Mouse (Mus musculus) cortical plate, adult 2 months (tissue): ENCODE data around the gene Olfr111. TPM values are rescaled to one million over a fixed set of nuclear protein-coding genes. Genes with fewer than 3 reads are reported as not detected.
"Not testable (repeated sequence)": the region's sequence is repeated elsewhere in the genome, so short reads cannot be mapped to it uniquely, and the experiment has no call there.

Experiments
- H3K27ac ChIP-seq: fragments of 200-500 bp; 2 replicates; pipeline ENCODE4 v1.5.1; 2012; ENCODE audit warnings: low read length, control low read depth, inconsistent platforms; ENCODE audit not compliant: insufficient read depth
- H3K4me1 ChIP-seq: fragments of 200-500 bp; 2 replicates; pipeline ENCODE4 v1.6.1; 2011; ENCODE audit warnings: low read length; ENCODE audit not compliant: control insufficient read depth, insufficient read depth
- H3K4me3 ChIP-seq: fragments of 200-500 bp; 2 replicates; pipeline ENCODE4 v1.5.1; 2011; ENCODE audit warnings: mild to moderate bottlenecking, low read length, control low read depth; ENCODE audit not compliant: insufficient read depth
- CTCF ChIP-seq: fragments of 200-500 bp; IDR thresholded peaks from 2 replicates; pipeline ENCODE4 v1.5.1; 2011; ENCODE audit warnings: mild to moderate bottlenecking, control low read depth, low read length; ENCODE audit not compliant: insufficient read depth; ENCODE audit errors: extremely low read depth
- POLR2A ChIP-seq: fragments of 200-500 bp; IDR thresholded peaks from 2 replicates; pipeline ENCODE4 v1.6.1; 2011; ENCODE audit warnings: mild to moderate bottlenecking, low read length, control low read depth; ENCODE audit not compliant: insufficient read depth; ENCODE audit errors: extremely low read depth
- polyA plus RNA-seq: library from polyadenylated mRNA; depleted of rRNA; stranded (reverse); fragments of >200 nt; gene quantifications from 2 replicates; pipeline ENCODE4 v1.2.3, GENCODE M21; 2012; rRNA removed

Gene Olfr111
- 0.15 and 0.42 TPM in 2 replicates for polyA plus RNA-seq

DNA sequence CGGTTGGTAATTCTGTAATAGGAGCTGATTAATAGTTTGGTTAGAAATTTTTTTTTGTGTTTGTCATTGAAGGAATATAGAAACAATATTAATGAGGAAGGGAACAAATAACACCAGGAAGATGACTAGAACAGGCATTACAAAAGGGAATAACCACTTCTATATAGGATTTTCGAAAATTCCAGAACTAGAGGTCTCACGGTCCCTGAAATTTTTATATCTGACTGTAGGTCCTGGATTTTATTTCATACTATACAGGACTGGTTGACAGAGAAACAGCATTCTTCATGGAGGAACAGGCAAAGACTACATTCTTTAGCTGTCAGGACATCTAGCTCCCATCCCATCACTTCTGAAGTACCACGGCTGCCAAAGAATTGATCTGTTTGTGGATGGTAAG is at the start of gene Olfr111:
Olfr111 (plus strand) TSS at position 301 of the 400 bp plus-strand sequence.
- no peaks in the 10 kb centered on the region for H3K4me1 ChIP-seq
- H3K4me3 ChIP-seq: no peak within 1 kb of the TSS
- no peak for TF ChIP-seq POLR2A
- TF ChIP-seq CTCF: no peak
- no peak within 1 kb of the TSS for H3K27ac ChIP-seq

- Histone ChIP-seq H3K4me3 (no peak within 1 kb of the TSS), H3K4me1 (no peaks in the 10 kb centered on the region), H3K27ac (no peak within 1 kb of the TSS)
- TF ChIP-seq POLR2A (no peak), CTCF (no peak)
Measured at GRCm38 (mm10) chr17:37458616-37459015, 49.2 kb upstream of the Olfr111 start, which contains the start of gene Olfr109. Olfr109 (plus strand) TSS chr17:37458916.

DNA sequence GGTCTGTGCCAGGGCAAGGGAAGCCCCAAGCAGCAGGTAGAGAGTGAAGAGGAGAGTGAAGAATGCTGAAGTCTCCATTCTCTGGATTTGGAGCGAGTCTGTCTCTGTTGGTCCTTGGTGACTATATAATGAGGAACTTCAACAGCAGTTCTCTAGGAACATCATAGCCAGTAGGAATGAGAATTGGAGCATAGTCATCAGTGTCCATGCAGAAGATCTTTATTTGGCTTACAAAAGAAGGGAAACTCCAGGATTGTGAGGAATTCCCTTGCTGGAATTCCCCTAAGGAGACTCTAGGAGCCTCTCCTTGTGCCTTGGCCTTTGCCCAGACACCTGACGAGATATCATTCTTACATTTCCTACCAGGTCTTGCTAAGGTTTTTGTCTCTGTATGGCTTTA is 24.4 kb upstream of the Olfr111 start, which contains the start of gene H2-M2:
H2-M2 (minus strand) TSS at position 101 of the 400 bp plus-strand sequence.
- TF ChIP-seq CTCF: no peak
- TF ChIP-seq POLR2A: no peak
- H3K4me3 ChIP-seq: no peak within 1 kb of the TSS

DNA sequence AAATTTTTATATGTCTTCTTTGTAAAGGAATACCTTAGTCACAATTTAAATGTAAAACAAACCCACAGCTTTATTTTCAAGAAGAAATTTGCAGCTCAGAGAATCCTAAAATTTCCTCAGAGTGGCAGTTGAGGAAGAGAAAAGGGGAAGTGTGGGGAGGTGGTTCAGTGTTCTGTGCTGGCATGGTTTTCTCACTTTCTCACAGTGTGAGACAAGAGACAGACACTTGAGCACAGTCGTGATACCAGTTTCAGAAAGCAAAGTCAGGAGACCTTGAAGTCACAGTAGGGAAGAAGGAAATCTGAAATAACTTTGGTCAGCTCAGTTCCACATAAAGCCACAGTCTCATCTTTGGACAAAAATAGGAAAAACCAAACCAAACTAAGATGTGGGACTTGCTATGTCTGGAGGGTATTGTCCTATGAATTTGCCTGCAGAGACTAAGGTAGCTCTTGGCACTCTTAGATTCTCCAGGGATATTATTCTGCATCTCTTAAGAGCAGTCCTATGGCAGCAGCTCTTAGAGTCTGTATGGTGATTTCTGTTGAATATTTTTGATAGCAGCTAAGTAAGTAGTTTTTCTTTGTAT is 15.8 kb upstream of the Olfr111 start, which contains the start of gene Olfr110:
Olfr110 (plus strand) TSS at position 539 of the 589 bp plus-strand sequence.
- no peaks in the 10 kb centered on the region for H3K4me1 ChIP-seq
- H3K27ac ChIP-seq: no peak within 1 kb of the TSS
- H3K4me3 ChIP-seq: no peak within 1 kb of the TSS
- TF ChIP-seq POLR2A: no peak
- no peak for TF ChIP-seq CTCF

More for the DNA sequence above, 24.4 kb upstream of the Olfr111 start, which contains the start of gene H2-M2:
- Histone ChIP-seq H3K4me1 (no peaks in the 10 kb centered on the region), H3K27ac (no peak within 1 kb of the TSS)

- H3K27ac ChIP-seq, H3K4me3 ChIP-seq, H3K4me1 ChIP-seq: not testable (repeated sequence)
Measured at GRCm38 (mm10) chr17:37524612-37525011, 16.8 kb downstream of the Olfr111 start.

GRCm38 (mm10) chr17:37525427-37525826 is 17.6 kb downstream of the Olfr111 start:
- H3K4me3 ChIP-seq, H3K4me1 ChIP-seq, H3K27ac ChIP-seq: not testable (repeated sequence)

DNA sequence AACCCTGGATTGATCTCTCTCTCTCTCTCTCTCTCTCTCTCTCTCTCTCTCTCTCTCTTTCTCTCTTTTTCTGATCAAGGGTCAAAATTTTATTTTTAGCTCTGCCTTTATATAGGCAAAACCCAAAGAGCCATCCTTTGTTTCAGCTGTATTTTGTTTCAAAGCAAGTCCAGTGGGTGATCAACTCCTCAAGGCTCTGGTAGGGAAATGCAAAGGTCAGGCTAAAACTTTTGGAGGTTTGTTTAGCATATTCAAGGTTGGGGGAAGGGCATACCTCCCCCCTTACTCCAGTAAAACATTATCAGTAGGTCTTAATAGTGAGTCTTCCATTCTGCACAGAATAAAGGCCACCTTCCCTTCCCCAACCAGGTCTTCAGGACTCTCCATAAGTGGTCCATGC is 27.3 kb downstream of the Olfr111 start:
- Histone ChIP-seq H3K27ac (no peak overlapping the region), H3K4me1 (no peaks in the 10 kb centered on the region), H3K4me3 (no peak overlapping the region)
- no peak for TF ChIP-seq POLR2A
- no peak for TF ChIP-seq CTCF

GRCm38 (mm10) chr17:37538416-37538815 is 30.6 kb downstream of the Olfr111 start:
- H3K27ac ChIP-seq, H3K4me1 ChIP-seq, H3K4me3 ChIP-seq: not testable (repeated sequence)

GRCm38 (mm10) chr17:37541454-37542119 is 33.8 kb downstream of the Olfr111 start:
- H3K4me3 ChIP-seq: no peak overlapping the region
- no peak for TF ChIP-seq CTCF
- no peak for TF ChIP-seq POLR2A
- no peak overlapping the region for H3K27ac ChIP-seq
- no peaks in the 10 kb centered on the region for H3K4me1 ChIP-seq

DNA sequence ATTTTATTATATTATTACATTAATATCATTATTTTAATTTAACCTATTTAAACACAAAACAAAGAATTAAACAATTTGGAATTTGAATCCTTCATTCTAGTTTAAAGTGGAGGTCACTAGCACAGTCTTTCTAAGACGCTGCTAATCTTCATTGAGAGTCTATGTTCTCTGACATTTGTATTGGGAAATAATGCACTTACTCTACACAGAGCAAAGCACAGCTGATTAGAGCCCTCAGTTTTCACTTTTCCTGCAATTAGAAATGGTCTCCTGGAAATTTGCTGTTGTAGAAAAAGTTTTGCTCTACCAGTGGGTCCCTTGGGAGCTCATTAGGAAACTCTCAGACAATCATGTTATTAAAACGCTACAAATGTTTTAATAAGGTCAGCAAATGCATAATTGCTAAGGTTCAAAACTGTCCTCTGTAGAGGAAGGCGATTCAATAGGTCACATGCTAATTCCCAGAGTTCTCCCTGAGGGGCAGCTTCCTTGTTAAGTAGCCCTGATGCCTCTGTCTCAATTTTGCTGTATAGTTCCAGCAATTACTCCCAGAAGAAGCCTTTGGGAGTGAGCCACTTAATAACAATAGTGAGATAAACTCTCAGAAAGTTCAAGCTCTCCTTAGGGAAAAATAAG is 36.1 kb downstream of the Olfr111 start:
- TF ChIP-seq POLR2A: no peak
- TF ChIP-seq CTCF: no peak
- H3K4me3 ChIP-seq: no peak overlapping the region
- no peaks in the 10 kb centered on the region for H3K4me1 ChIP-seq
- H3K27ac ChIP-seq: no peak overlapping the region
